Mouse (Mus musculus) testis, postnatal 14 days (tissue): ENCODE measurements around the gene App.

Source experiments
- DNase-seq: peaks from one replicate; pipeline ENCODE4 v3.0.0; 2021; ENCODE audit warnings: low spot score

Gene App

GRCm38 (mm10) chr16:85118916-85119315, 54.6 kb downstream of the App start:
- no peak for DNase-seq

DNA sequence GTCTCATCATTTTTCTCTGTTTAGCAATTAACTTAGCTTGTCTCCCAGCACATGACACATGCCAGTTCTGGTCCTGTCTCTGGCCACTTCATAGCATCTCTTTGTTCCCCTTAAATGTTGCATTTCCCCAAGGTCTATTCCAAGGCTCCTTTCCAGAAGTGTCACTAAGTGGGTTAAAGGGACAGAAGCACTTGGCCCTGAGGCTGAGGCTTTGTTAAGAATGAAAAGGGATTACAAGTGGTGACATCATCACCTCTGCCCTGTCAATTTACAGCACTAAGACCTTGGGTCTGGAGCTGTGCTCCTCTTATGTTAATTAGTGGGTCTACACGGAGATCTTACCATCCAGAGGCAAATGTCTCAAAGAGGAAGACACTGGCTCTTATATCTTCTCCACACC, 56.0 kb downstream of the App start:
- no peak for DNase-seq

GRCm38 (mm10) chr16:85115837-85116236, 57.7 kb downstream of the App start:
- DNase-seq, result no peak

- no peak for DNase-seq
Measured at GRCm38 (mm10) chr16:85114742-85115141, 58.8 kb downstream of the App start.

DNA sequence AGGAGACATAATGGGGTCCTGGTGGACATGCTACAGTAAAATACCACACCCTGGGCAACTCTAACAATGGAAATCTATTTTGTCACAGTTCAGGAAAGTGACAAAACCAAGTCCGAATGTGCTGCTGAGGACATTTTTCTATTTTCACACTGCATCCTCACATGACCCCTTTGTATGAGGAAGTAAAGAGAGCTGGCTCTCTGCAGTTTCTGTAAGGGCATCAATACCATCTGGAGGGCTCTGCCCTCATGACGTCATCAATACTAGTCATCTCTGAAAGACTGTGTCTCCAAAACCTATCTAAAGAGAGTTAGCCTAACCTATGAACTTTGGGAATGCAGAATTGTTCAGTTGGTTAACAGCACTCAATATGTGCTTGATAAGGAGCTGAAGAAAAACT, 59.6 kb downstream of the App start:
- DNase-seq, result no peak

- no peak for DNase-seq
Measured at GRCm38 (mm10) chr16:85112254-85112653, 61.3 kb downstream of the App start.

DNA sequence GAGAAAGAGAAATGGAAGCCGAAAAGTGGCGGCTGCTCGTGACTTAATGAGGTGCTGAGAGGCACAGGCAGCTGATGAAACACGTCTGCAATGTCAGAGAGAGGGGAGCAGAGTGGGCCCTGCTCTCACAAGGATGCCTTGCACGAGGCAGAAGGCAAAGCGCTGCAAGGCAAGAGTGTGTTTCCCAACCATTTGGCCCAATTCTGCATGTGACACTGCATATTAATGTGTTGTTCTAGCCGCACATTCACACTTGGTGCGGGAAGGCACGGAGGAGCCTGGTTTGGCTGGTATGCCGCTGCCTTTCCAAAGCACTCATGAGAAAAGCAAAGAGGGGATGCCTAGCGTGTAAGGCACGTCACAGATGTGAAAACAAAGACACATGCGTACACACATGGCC, 63.1 kb downstream of the App start:
- DNase-seq, result no peak

DNA sequence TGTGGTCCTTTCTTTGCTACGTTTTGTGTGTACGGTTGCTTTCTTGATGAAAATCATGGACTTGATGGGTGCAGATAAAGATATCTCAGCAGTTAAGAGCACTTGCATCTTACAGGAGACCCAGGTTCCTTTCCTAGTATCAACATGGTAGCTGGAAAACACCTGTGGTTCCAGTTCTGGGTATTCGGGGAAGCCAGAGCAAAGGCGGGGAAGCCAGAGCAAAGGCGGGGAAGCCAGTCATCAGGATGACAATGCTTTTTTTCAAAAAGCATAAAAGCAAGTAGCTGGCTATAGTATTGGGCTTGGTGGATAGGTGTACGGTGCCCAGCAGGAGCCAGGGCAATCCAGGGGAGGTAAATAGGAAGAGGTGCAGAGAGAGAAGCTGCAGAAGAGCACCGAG, 65.1 kb downstream of the App start:
- no peak for DNase-seq

GRCm38 (mm10) chr16:85106644-85107323, 66.8 kb downstream of the App start:
- no peak for DNase-seq

DNA sequence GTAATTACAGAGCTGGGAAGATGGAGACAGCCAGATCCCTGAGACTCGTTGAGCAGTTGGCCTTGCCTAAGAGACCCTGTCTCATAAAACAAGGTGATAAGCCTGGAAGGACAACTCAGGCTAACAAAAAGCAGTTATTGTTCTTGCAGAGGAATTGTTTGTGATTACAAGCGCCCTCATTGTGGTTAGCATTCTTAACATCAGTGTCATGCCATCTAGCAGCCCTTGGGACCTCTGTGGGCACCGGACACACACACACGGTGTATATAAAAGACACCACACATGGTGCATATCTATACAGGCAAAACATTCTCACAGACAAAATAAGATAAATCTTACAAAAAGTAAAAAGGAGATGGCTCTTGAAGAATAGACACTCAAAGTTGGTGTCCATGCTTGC, 68.0 kb downstream of the App start:
- DNase-seq, result no peak

- no peak for DNase-seq
Measured at GRCm38 (mm10) chr16:85103116-85103787, 70.3 kb downstream of the App start.

DNA sequence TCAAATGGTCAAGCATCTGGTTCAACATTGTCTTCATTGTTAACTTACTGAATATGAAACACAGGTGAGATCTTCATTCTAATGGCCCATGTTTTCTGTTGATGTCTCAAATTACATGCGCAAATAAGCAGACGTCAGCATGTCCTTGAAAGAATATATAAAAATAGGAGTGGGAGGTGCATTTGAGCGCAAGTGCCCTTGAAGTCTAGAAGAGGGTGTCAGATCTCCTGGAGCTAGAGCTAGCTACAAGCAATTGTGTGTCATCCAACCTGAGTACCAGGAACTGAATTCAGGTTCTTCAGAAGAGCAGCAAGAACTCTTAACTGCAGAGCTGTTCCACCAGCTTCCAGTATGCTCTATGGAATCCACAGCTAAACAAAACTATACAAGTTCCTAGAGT, 72.0 kb downstream of the App start:
- no peak for DNase-seq

- DNase-seq, result no peak
Measured at GRCm38 (mm10) chr16:85100806-85101205, 72.8 kb downstream of the App start.

DNA sequence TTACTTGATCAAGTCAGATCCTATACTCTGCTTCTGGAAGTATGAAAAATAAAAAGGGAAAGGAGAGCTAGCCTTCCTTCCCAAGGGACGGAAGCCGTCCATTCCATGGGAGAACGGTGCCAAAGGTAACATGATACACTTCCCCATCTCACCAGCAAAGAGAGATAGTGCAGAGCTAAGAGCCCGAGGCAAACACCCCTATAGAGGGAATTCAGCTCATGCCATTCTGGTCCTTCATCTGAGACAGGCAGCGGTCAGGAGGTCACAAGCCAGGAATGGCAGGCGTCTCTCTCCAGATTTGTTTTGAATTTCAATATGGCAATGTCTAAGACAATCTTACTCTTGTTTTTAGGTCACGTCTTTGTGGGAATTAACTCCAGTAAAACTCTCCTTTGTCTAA, 74.1 kb downstream of the App start:
- DNase-seq, result no peak

GRCm38 (mm10) chr16:85099044-85099443, 74.5 kb downstream of the App start:
- no peak for DNase-seq

DNA sequence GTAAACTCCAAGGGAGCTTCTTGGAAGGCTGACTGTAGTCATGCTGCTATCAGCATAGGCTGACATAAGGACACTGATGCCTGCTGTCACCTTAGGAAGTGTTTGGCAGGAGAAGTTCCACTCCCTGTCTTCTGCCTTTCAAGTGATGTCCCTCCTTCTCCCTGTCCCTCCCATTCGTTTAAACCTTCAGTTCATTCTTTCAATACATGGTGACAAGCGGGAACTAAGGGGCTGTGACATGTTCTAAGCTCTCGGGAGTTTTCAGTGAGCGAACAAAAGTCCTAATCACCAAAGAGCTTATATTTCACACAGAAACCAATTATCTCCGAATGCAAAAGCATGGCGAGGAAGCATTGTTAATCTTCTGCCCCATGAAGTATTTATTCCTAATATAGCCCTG, 77.2 kb downstream of the App start:
- no peak for DNase-seq

DNA sequence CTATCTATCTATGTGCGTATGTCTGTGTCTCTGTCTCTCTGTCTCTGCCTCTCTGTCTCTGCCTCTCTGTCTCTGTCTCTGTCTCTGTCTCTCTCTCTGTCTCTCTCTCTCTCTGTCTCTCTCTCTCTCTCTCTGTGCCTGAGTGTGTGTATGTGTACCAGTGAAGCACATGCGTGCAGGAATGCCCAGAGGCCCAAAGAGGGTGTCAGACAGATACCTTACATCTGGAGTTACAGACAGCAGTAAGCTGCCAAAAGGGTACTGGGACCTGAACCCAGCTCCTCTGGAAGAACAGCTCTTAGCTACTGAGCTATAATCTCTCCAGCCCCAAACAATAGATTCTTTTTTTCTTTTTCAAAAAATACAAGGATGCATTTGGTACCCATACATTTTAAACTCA, 77.6 kb downstream of the App start:
- no peak for DNase-seq

DNA sequence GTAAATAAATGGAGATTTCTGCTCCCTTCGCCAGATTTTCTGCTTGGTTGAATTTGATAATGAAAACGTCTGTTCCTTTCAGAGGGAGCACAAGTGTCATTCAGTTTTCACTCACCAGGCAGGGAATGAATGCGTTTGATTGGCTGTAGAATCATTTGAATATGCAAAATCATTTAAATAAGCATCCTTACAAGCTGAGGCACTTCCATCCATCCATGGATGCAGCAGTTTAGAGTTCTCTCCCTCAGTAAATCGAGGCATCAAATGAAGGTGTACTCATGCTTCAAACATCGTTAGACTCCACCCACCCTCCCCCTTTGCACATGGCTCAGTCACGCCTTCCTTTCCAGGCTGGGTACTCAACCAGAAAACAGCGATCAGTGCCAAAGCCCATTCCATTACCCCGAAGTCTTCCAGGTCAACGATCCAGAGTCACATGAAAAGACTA, 80.9 kb downstream of the App start:
- no peak for DNase-seq

GRCm38 (mm10) chr16:85092183-85092582, 81.4 kb downstream of the App start:
- no peak for DNase-seq

DNA sequence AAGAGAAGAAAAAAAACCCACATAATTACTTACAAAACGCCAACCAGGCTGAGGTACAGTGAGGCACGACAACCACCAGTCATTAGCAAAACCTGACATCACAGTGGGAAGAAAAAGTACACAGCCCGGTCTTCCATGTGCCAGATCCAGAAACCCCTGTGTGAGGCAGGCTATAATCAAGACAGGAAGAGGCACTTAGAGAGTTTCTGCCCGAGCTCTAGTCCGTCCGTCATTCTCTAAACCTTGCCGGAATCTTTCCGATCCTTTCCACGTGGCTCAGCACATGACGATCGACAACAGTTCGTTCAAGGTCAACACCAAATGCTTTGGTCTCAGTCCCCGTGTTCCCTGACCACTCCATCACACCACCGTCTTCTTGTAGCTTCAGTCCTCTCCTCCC, 82.6 kb downstream of the App start:
- no peak for DNase-seq

DNA sequence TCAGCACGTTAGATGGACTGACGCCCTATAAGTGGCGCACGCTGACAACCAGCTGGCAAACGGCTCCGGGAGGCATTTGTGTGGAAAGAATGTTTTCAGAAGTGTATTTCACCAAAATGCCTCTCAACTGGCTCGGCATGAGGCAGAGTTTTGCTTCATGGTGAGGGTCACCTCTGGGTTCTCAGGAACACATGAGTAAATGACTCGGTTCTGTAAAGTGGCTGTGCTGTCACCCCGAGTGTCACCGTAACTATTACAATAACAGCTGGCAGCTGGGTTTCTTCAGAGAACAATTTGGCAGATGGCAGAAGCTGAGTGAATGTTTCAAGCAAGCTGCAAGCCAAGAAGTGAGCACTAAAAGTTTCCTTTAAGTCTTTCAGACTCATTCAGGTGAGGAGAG, 85.4 kb downstream of the App start:
- DNase-seq, result no peak

DNA sequence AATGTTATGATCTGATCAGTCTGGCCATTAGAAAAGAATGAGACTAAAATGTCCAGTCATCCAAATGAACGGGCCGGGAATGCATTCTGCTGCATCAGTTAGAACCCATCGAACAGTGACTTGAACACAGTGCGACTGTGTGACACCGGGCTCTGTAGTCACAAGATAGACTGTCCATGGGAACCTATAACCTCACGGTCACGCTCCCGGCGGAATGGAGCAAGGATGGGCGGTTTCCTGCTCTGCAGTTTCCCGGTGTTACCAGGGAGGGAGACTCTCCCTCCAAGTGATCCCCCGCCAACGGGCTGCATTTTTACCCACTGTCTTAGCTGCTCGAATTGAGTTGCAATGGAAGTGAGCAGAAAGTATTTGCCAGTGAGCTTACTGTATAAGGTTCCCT, 87.3 kb downstream of the App start:
- no peak for DNase-seq

- no peak for DNase-seq
Measured at GRCm38 (mm10) chr16:85085902-85086301, 87.7 kb downstream of the App start.

GRCm38 (mm10) chr16:85084152-85084551, 89.4 kb downstream of the App start:
- DNase-seq, result no peak
